Mouse (Mus musculus) lung, postnatal 0 days (tissue): ENCODE measurements around the gene Prr3.

Source experiments
- CTCF ChIP-seq: IDR thresholded peaks from 2 replicates; pipeline ENCODE4 v1.5.1; 2016; ENCODE audit warnings: antibody characterized with exemption, mild to moderate bottlenecking
- EP300 ChIP-seq: IDR thresholded peaks from 2 replicates; pipeline ENCODE4 v1.6.1; 2016; ENCODE audit warnings: antibody characterized with exemption, mild to moderate bottlenecking, control low read depth

DNA sequence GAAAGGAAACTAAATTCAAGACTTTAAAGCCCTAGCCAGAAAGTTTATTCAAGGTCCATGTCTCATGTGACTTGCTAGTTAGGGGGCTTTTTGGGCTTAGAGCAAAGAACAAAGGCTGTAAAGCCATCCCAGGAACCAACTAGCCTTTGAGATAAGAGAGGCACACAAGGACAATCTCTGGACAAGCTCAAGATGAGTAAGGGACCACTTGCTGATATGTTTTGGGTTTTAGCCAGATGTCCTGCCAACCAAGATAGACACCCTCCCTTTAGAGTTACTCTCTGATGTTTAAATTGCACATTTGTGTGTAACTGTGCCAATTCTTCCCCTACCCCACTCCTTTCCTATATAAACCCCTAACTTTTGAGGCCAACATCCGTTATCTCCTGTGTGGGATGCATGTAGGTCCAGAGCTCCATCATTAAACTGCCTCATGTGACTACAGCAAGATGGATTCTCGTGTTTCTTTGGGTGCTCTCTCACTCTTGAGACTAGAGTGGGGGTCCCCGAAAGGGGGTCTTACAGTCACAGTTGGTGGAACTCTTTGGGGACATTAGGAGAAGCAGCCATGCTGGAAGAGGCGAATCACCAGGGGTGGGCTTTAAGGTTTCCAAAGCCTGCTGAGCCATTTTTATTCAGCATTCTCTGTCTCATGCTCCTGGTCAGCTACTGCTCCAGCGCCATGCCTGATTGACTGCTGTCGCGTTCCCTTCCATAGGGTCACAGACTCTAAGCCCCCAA lies 49.0 kb upstream of the Prr3 start:
- TF ChIP-seq CTCF (no peak), EP300 (no peak)
